Mouse (Mus musculus): ENCODE measurements around the gene Syce2.

The Syce2 gene

GRCm38 (mm10) chr8:84928456-84929306 lies 56.8 kb downstream of the Syce2 start:
- peak; percentile 69 for DNase-seq (ENCODE audit: low spot score)

GRCm38 (mm10) chr8:84930582-84930981 lies 58.7 kb downstream of the Syce2 start:
- no peak for DNase-seq (ENCODE audit: low spot score)

GRCm38 (mm10) chr8:84933767-84934559 lies 62.1 kb downstream of the Syce2 start:
- no peak for DNase-seq (ENCODE audit: low spot score)

GRCm38 (mm10) chr8:84934860-84935259 lies 62.9 kb downstream of the Syce2 start:
- DNase-seq (ENCODE audit: low spot score): no peak

- no peak for DNase-seq (ENCODE audit: low spot score)
Observed at GRCm38 (mm10) chr8:84935489-84935888, 63.6 kb downstream of the Syce2 start.

GRCm38 (mm10) chr8:84936041-84936961 lies 64.4 kb downstream of the Syce2 start:
- DNase-seq (ENCODE audit: low spot score): no peak

- peak; percentile 49 for DNase-seq (ENCODE audit: low spot score)
Observed at GRCm38 (mm10) chr8:84936962-84937546, 65.1 kb downstream of the Syce2 start, which contains the start of gene Mast1. TSS of gene Mast1 (minus strand) at chr8:84937359.

Data from urinary bladder, postnatal 14 days (tissue).